Comparison of ENCODE assay signal across 12 mouse cellular contexts in genomic region chr11:55274756-55275155, GRCm38 (mm10).
DNase-seq lines count a peak whose midpoint lies in the region; ATAC-seq and TF ChIP-seq lines count a peak whose summit lies in the region.
"Had no signal": no experiment of that assay in that cellular context is flagged by ENCODE, and none has a peak within 500 bp of the region (broad histone marks: within the 10 kb centered on the region; RNA-seq: fewer than 3 reads in every experiment).

No protein-coding gene starts in this region.

- peak; percentile 1 for DNase-seq in midbrain, embryonic 14.5 days
- DNase-seq in adrenal gland, postnatal 10 days, result peak; percentile 46
- DNase-seq in cerebellum, adult 2 months, result peak; percentile 91 to 96
- DNase-seq in lung, postnatal 36 days, result peak; percentile 10
- no peak for DNase-seq in layer of hippocampus, postnatal 14 days (ENCODE audit: low spot score in 2 of 2)
- DNase-seq: kidney, postnatal 14 days; liver, embryonic 13.5 days; spleen, adult 18-20 months had no signal

- no peak for ATAC-seq in midbrain, embryonic 14.5 days (ENCODE audit: low FRiP score, low TSS enrichment)
- ATAC-seq in midbrain, embryonic 16.5 days, result no peak
- ATAC-seq in forebrain, embryonic 15.5 days (replicated peaks), result no peak
- ATAC-seq: hindbrain, postnatal 0 days had no signal

- 90% methylated on average over 6 of the region's 6 CpGs for WGBS in midbrain, embryonic 14.5 days
- 89% methylated on average over 6 of the region's 6 CpGs for WGBS in midbrain, embryonic 16.5 days
- 4% methylated on average over 6 of the region's 6 CpGs for WGBS in cerebellum, adult 2 months
- WGBS in forebrain, embryonic 15.5 days, result 89% methylated on average over 6 of the region's 6 CpGs

- TF ChIP-seq CTCF in cerebellum, adult 2 months (IDR thresholded peaks at IDR 0.05; ENCODE audit: borderline replicate concordance, insufficient read depth, low read depth, low read length), result no peak

- H3K9me3 ChIP-seq in midbrain, embryonic 14.5 days (ENCODE audit: control insufficient read depth, low read length), result no peaks in the 10 kb centered on the region
- H3K9me3 ChIP-seq in midbrain, embryonic 16.5 days (replicated peaks; ENCODE audit: control insufficient read depth, low read length, poor library complexity, severe bottlenecking), result no peaks in the 10 kb centered on the region
- H3K9me3 ChIP-seq in forebrain, embryonic 15.5 days, result no peaks in the 10 kb centered on the region
- H3K9me3 ChIP-seq: heart, embryonic 15.5 days; liver, embryonic 13.5 days had no signal

- H3K36me3 ChIP-seq in midbrain, embryonic 14.5 days (ENCODE audit: control insufficient read depth, insufficient read depth, low read length), result no peaks in the 10 kb centered on the region
- no peaks in the 10 kb centered on the region for H3K36me3 ChIP-seq in midbrain, embryonic 16.5 days (ENCODE audit: control insufficient read depth, insufficient read depth, low read length)
- H3K36me3 ChIP-seq in forebrain, embryonic 15.5 days, result no peaks in the 10 kb centered on the region
- H3K36me3 ChIP-seq: heart, embryonic 15.5 days; liver, embryonic 13.5 days had no signal

- TF ChIP-seq POLR2A in cerebellum, adult 2 months (IDR thresholded peaks at IDR 0.05; ENCODE audit: borderline replicate concordance, insufficient read depth, low read length), result no peak

- H3K4me1 ChIP-seq in midbrain, embryonic 14.5 days (ENCODE audit: control insufficient read depth, insufficient read depth, low read length), result no peaks in the 10 kb centered on the region
- no peaks in the 10 kb centered on the region for H3K4me1 ChIP-seq in midbrain, embryonic 16.5 days (ENCODE audit: control insufficient read depth, insufficient read depth, low read length)
- peaks cover 43% of the 10 kb centered on the region for H3K4me1 ChIP-seq in cerebellum, adult 2 months (ENCODE audit: control insufficient read depth, insufficient read depth, low read length)
- no peaks in the 10 kb centered on the region for H3K4me1 ChIP-seq in forebrain, embryonic 15.5 days
- H3K4me1 ChIP-seq: heart, embryonic 15.5 days; liver, embryonic 13.5 days had no signal

- H3K27ac ChIP-seq in midbrain, embryonic 14.5 days (replicated peaks; ENCODE audit: low read depth, low read length), result no peak overlapping the region
- no peak overlapping the region for H3K27ac ChIP-seq in midbrain, embryonic 16.5 days (ENCODE audit: low read length)
- H3K27ac ChIP-seq in cerebellum, adult 2 months (ENCODE audit: insufficient read depth, low read length), result peak overlapping the region; percentile 36
- H3K27ac ChIP-seq in forebrain, embryonic 15.5 days (replicated peaks), result no peak overlapping the region
- H3K27ac ChIP-seq: heart, embryonic 15.5 days; hindbrain, postnatal 0 days; liver, embryonic 13.5 days had no signal

- H3K4me2 ChIP-seq in midbrain, embryonic 14.5 days (ENCODE audit: low read length), result no peak overlapping the region
- no peak overlapping the region for H3K4me2 ChIP-seq in midbrain, embryonic 16.5 days (ENCODE audit: low read length)
- H3K4me2 ChIP-seq in forebrain, embryonic 15.5 days (replicated peaks), result no peak overlapping the region
- H3K4me2 ChIP-seq: heart, embryonic 15.5 days; liver, embryonic 13.5 days had no signal

- H3K4me3 ChIP-seq in midbrain, embryonic 14.5 days (replicated peaks; ENCODE audit: low read depth, low read length), result no peak overlapping the region
- H3K4me3 ChIP-seq in midbrain, embryonic 16.5 days (ENCODE audit: low read depth, low read length), result no peak overlapping the region
- H3K4me3 ChIP-seq in cerebellum, adult 2 months (replicated peaks; ENCODE audit: insufficient read depth, low read depth, low read length), result no peak overlapping the region
- H3K4me3 ChIP-seq in forebrain, embryonic 15.5 days, result no peak overlapping the region
- H3K4me3 ChIP-seq: heart, embryonic 15.5 days; liver, embryonic 13.5 days had no signal

- H3K27me3 ChIP-seq in midbrain, embryonic 14.5 days (ENCODE audit: control insufficient read depth, insufficient read depth, low read length), result no peaks in the 10 kb centered on the region
- no peaks in the 10 kb centered on the region for H3K27me3 ChIP-seq in midbrain, embryonic 16.5 days (ENCODE audit: control insufficient read depth, insufficient read depth, low read depth, low read length)
- no peaks in the 10 kb centered on the region for H3K27me3 ChIP-seq in cerebellum, adult 2 months (ENCODE audit: control insufficient read depth, insufficient read depth, low read length)
- H3K27me3 ChIP-seq in forebrain, embryonic 15.5 days, result no peaks in the 10 kb centered on the region
- H3K27me3 ChIP-seq: heart, embryonic 15.5 days; liver, embryonic 13.5 days had no signal

- H3K9ac ChIP-seq in midbrain, embryonic 14.5 days (replicated peaks; ENCODE audit: low read length), result no peak overlapping the region
- H3K9ac ChIP-seq in midbrain, embryonic 16.5 days (ENCODE audit: low read depth, low read length), result no peak overlapping the region
- H3K9ac ChIP-seq in forebrain, embryonic 15.5 days (replicated peaks), result no peak overlapping the region
- H3K9ac ChIP-seq: heart, embryonic 15.5 days; liver, embryonic 13.5 days had no signal

Comparison
In these comparisons a context has a peak if more than half of its experiments do, and no peak if none do; other contexts are left out.
1. DNase-seq: peak in midbrain, embryonic 14.5 days (single experiment), adrenal gland, postnatal 10 days (single experiment), cerebellum, adult 2 months (2 of 2) and lung, postnatal 36 days (single experiment); none in layer of hippocampus, postnatal 14 days (0 of 2).